Mouse (Mus musculus) C2C12 (cell line): ENCODE results near the gene Wfikkn1. TPM values are rescaled to one million over a fixed set of nuclear protein-coding genes. Genes with fewer than 3 reads are reported as not detected.

Experiments used
- H3K27me3 ChIP-seq: one replicate; pipeline ENCODE4 v1.6.1; 2011; ENCODE audit not compliant: control insufficient read depth, insufficient read depth, insufficient read length
- H3K36me3 ChIP-seq: one replicate; pipeline ENCODE4 v1.6.1; 2011; ENCODE audit not compliant: control insufficient read depth, insufficient read depth
- H3K4me3 ChIP-seq: one replicate; pipeline ENCODE4 v1.5.1; 2011; ENCODE audit warnings: mild to moderate bottlenecking, control low read depth; ENCODE audit not compliant: poor library complexity, insufficient read depth, severe bottlenecking
- H3K79me2 ChIP-seq: one replicate; pipeline ENCODE4 v1.6.1; 2011; ENCODE audit not compliant: control insufficient read depth, insufficient read depth
- H3K79me3 ChIP-seq: one replicate; pipeline ENCODE4 v1.6.1; 2011; ENCODE audit warnings: low read depth, control low read depth
- H3ac ChIP-seq: one replicate; pipeline ENCODE3; 2011; ENCODE audit warnings: low read depth; ENCODE audit not compliant: control insufficient read depth, insufficient read length
- CEBPB ChIP-seq: IDR thresholded peaks from one replicate; pipeline ENCODE4 v1.6.1; 2011; ENCODE audit warnings: low read depth, mild to moderate bottlenecking, control low read depth, moderate library complexity
- CTCF ChIP-seq: IDR thresholded peaks from one replicate; pipeline ENCODE4 v1.5.1; 2011; ENCODE audit not compliant: control insufficient read depth, insufficient read depth, insufficient read length
- FOSL1 ChIP-seq: IDR thresholded peaks from one replicate; pipeline ENCODE4 v1.8.0; 2011; ENCODE audit warnings: mild to moderate bottlenecking, low read length; ENCODE audit not compliant: poor library complexity, insufficient read depth, severe bottlenecking
- MAX ChIP-seq: IDR thresholded peaks from one replicate; pipeline ENCODE4 v1.6.1; 2011; ENCODE audit warnings: mild to moderate bottlenecking, control low read depth
- MYOD1 ChIP-seq: IDR thresholded peaks from one replicate; pipeline ENCODE4 v1.6.1; 2011; ENCODE audit warnings: low read depth; ENCODE audit not compliant: control insufficient read depth, insufficient read length
- MYOG ChIP-seq: IDR thresholded peaks from one replicate; pipeline ENCODE4 v1.6.1; 2011; ENCODE audit not compliant: control insufficient read depth, insufficient read length; ENCODE audit errors: extremely low read depth
- USF1 ChIP-seq: IDR thresholded peaks from one replicate; pipeline ENCODE4 v1.6.1; 2011; ENCODE audit warnings: low read depth, mild to moderate bottlenecking, control low read depth, moderate library complexity
- polyA plus RNA-seq: library from polyadenylated mRNA; unstranded; fragments of >200 nt; fragmentation: generic; extraction: Trizol; gene quantifications from one replicate; pipeline ENCODE4 v1.2.1, GENCODE M21; 2012; ENCODE audit warnings: missing spikeins

The Wfikkn1 gene
- polyA plus RNA-seq, 1 experiment = 0.34 TPM

DNA sequence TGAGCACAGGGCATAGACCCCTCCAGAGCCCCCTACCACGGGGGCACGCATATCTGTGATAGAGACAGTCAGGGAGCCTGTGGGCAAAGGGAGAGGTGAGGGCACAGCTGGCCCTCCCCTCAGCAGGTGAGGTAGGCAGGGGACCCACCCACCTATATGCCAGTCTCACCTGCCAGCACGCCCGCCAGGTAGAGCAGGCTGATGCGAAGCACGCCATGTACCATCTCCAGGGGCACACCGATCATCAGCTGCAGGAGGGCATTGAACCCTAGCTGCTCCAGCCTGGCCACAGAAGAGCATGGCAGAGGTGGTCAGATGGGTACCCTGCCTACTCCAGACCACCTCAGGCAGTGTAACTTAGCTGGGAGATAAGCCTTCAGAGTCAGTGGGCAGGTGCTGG is 45.4 kb downstream of the Wfikkn1 start:
- no peak for TF ChIP-seq FOSL1
- no peak for TF ChIP-seq MYOG
- no peak for TF ChIP-seq USF1
- Histone ChIP-seq H3K27me3 (no peaks in the 10 kb centered on the region), H3K79me2 (peaks cover 47% of the 10 kb centered on the region), H3K36me3 (peaks cover 35% of the 10 kb centered on the region), H3K79me3 (peaks cover 27% of the 10 kb centered on the region), H3K4me3 (no peak overlapping the region), H3ac (no peak overlapping the region)

DNA sequence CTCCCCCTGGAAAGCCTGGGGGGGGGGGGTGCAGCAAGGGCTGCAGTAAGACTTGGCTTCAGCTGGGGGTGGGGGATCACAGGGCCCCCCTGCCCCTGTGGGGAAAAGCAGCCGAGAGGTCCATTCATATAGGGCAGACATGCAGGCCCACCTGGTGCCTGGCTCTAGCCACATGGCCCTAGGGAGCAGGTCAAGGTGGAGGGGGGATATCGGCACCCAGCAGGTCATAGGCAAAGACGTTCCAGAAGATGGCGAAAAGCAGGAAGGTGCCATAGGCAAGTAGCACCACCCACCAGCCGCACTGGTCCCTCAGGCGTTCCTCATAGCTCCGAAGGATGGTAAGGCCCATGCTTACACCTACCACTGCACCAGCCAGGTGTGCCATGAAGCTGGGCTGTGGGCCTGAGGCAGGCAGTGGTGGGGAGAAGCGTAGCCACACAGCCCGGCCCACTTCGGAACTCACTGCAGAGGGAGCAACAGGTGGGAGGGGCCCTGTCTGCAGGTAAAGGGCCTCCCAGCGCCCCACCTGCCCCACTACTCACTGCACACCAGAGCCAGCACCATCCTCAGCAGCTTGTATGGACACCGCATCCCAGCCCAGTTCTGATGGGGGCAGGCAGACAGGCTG is 45.9 kb downstream of the Wfikkn1 start:
- Histone ChIP-seq H3K27me3 (no peaks in the 10 kb centered on the region), H3K36me3 (peaks cover 39% of the 10 kb centered on the region), H3K4me3 (peak overlapping the region; percentile 79), H3ac (no peak overlapping the region), H3K79me2 (peaks cover 51% of the 10 kb centered on the region), H3K79me3 (peaks cover 27% of the 10 kb centered on the region)
- TF ChIP-seq CEBPB = no peak

DNA sequence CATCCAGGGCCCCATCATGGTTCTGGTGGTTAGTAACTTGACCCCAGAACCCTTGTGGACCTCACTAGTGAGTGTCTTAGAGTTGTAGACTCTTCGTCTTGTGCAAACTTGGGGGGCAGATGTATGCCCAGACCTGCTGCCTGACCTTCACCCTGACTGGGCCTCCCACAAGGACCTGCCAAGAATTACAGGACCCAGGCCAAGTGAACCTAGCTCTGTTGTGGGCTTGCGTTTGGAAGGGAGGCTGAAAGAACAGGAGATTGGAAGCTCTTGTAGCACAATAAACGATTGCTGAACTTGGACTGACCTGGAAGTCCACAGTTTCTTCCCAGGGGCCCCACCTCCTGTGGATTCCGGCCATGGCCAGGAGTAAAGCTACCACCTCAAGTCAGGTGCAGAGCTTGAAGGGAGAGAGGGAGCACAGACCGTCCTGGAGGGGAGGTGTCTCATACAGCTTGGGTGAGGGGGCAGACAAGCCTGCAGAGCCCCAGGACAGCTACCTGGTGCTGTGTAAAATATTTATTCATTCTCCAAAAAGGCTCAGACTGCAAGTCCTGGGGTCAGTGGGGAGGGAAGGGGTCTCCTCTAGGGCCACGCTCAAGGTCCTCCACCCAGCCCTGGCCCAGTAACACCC is 46.6 kb downstream of the Wfikkn1 start:
- H3K36me3 ChIP-seq = peaks cover 38% of the 10 kb centered on the region

DNA sequence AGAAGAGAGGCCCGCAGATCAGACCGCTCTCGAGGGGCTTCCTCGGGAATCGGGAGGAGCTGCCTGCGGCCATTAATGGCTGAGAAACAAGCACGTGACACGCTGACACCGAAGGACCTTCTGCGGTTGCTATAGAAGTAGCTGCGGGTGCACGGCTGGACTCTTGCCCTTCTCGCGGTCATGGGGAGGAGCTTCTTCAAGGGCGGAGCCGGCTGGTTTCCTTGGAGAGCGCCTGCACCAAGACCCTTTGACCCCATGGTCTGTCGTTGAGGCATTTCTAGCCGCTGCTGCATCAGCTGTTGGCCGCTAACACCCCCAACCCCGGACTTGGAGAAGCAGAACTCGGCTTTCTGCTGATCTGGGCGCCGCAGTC is 47.4 kb downstream of the Wfikkn1 start, which contains the start of gene Stub1:
Gene Stub1, minus strand, starts transcription at position 114 of the 373 bp plus-strand sequence.
- Histone ChIP-seq H3K79me2 (peaks cover 51% of the 10 kb centered on the region), H3K79me3 (peaks cover 27% of the 10 kb centered on the region), H3K27me3 (no peaks in the 10 kb centered on the region), H3K4me3 (peak within 1 kb of the TSS; percentile 79), H3ac (peak within 1 kb of the TSS; percentile 75), H3K36me3 (peaks cover 33% of the 10 kb centered on the region)
- no peak for TF ChIP-seq MAX
- TF ChIP-seq MYOD1 = no peak
- TF ChIP-seq CEBPB = no peak
- peak; percentile 88 for TF ChIP-seq USF1
- TF ChIP-seq CTCF = no peak

More for the DNA sequence above, 46.6 kb downstream of the Wfikkn1 start:
- Histone ChIP-seq H3K79me3 (peaks cover 27% of the 10 kb centered on the region), H3ac (peak overlapping the region; percentile 55), H3K79me2 (peaks cover 51% of the 10 kb centered on the region), H3K27me3 (no peaks in the 10 kb centered on the region), H3K4me3 (peak overlapping the region; percentile 79)
- no peak for TF ChIP-seq CEBPB
- no peak for TF ChIP-seq MAX
- TF ChIP-seq MYOG = no peak
- TF ChIP-seq FOSL1 = no peak
- no peak for TF ChIP-seq CTCF
- TF ChIP-seq USF1 = no peak
- TF ChIP-seq MYOD1 = no peak

DNA sequence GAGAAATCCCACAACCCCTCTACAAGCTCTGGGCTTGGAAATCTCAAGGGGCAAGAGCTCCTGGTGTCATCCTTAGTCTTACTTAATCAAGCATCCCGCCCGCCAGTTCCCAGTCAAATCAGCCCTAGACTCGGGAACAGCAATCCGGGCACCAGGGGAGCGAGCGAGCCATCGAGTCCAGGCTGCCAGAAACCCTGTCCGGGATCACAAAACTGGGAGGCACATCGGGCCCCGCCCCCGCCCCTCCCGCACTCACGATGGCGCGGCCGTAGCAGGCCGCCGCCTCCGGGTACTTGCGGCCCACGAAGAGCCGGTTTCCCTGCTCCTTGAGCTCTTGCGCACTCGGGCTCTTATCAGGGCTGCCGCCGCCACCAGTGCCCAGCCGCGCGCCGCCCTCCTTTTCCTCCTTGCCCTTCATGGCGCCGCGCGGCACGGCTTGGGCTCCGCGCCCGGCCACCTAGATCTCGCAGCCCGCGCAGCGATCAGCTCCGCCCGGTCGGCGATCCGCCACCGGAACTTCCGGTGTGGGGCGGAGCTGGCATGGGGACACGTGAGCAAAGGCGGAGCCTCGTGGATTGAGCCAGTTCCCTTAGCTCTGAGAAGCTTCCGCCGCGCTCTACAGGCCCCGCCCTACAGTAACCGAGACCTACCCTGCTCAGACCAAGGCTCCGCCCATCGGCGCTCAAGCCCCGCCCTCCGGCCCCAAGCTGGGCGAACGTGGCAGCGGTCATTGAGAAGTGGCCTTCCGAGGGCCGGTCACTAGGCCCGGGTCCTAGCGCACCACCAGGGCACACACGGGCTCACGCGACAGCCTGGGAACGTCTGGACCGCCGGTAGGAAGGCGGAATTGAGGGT is 48.0 kb downstream of the Wfikkn1 start:
- TF ChIP-seq CTCF (no peak), FOSL1 (no peak), MAX (peak; percentile 44), MYOG (no peak), MYOD1 (no peak), CEBPB (no peak), USF1 (peak; percentile 94)
- Histone ChIP-seq H3K4me3 (peak overlapping the region; percentile 79), H3K36me3 (peaks cover 27% of the 10 kb centered on the region), H3K79me2 (peaks cover 51% of the 10 kb centered on the region), H3K79me3 (peaks cover 27% of the 10 kb centered on the region), H3ac (peak overlapping the region; percentile 75), H3K27me3 (no peaks in the 10 kb centered on the region)
